Mouse (Mus musculus) urinary bladder, postnatal 10 days (tissue): ENCODE data around the gene Zfr2.
A peak's percentile ranks its signal among the peaks of the same experiment; 100 is the strongest.

Experiments
- DNase-seq: peaks from one replicate; pipeline ENCODE4 v3.0.0; 2022; ENCODE audit warnings: low spot score

The Zfr2 gene

DNA sequence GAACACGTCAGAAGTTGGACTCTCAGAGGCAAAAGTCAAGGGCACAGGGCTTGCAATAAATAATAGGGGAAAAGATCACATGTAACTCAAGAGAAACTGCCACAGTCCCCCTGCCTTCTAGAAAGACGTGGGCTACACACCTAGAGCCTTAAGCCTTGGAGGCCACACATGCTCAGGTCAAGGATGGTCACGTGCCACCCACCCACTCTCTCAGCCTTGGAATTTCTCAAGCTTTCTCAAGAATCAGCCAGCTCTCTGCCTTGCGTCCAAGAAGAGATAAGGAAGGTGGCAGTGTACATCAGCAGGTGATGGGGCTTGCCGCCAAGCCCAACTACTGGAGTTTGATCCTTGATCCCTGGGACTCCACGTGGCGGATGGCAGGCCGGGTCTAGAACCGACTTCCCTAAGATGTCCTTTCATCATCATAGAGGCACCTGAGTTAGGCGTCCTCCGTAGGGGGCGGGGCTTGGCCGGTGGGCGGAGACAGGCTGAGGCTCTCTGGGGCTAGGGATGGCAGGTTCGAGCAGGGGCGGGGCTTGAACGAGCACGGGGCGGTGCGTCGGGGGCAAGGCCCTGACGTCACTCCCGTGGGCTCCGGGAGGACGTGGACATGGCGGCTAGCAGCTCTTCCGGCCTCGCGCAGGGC lies at the start of gene Zfr2:
Gene Zfr2 (plus strand): TSS at position 576 of the 646 bp plus-strand sequence.
- DNase-seq: peak; percentile 81

DNA sequence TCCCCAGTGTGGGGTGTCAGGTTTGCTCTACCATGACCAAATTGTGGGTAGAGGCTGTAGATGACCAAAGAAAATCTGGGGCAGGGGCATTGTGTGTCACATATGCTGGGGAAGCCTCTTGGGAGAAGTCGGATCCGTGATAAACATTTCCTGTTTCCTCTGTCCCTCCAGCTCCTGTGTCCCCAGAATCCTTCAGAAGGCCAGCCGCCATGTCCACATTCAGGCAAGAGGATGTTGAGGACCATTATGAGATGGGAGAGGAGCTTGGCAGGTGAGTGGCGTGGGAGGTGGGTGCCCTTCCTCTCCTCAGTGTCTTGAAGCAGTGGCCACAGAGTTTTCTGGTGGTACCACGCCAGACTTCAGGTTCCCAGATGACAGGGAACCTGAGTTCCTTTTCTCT lies 49.1 kb upstream of the Zfr2 start, which contains the start of gene 4930442H23Rik:
Gene 4930442H23Rik (minus strand): TSS at position 45 of the 400 bp plus-strand sequence.
- no peak for DNase-seq

GRCm38 (mm10) chr10:81184765-81185164 lies 48.2 kb upstream of the Zfr2 start:
- DNase-seq: no peak

DNA sequence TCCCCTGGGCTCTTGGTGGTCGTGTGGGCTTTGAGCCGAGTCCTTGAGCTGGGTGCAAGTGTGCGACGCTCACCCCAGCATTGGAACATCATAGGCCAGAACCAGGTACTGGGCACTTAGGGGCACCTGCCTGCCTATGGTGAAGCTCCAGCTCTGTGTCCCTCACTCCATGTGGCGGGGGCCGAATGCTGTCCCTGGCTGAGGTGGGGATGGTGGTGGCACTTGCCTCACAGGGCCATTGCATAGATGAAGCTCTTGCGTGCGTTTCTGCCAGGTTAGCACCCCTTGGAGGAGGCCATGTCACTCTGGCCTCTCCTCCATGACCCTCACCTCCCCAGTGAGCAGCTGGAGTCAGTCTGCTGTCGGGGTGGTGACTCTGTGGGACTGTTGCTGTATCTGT lies 45.8 kb upstream of the Zfr2 start:
- no peak for DNase-seq

DNA sequence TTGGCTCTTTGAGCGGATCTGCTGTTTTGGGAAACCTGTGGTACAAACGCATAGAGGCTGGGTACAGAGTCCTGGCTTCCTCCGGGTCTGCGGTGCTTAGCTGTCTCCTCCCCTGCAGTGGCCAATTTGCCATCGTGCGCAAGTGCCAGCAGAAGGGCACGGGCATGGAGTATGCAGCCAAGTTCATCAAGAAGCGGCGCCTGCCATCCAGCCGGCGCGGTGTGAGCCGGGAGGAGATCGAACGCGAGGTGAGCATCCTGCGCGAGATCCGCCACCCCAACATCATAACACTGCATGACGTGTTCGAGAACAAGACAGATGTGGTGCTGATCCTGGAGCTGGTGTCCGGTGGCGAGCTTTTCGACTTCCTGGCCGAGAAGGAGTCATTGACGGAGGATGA lies 43.1 kb upstream of the Zfr2 start:
- DNase-seq: no peak

GRCm38 (mm10) chr10:81190236-81190911 lies 42.6 kb upstream of the Zfr2 start:
- DNase-seq: no peak

DNA sequence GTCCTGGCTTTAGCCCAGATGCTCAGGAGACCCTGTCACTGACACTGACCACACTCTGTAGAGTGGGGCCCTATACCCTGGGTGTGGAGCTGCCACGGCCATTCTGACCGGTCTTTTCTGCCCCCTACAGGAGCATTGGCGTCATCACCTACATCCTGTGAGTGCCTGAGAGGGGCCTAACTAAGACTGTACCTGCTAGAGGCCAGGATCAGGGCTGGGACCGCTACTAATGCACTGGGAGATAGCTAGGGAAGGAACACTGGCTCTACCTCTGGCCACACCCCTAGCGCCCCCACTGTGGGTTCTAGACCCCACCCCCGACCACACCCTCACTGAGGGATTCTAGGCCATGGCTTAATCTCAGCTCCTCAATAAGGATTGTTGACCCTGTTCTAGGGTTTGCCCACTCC lies 42.0 kb upstream of the Zfr2 start:
- no peak for DNase-seq

GRCm38 (mm10) chr10:81191342-81191982 lies 41.5 kb upstream of the Zfr2 start:
- no peak for DNase-seq

DNA sequence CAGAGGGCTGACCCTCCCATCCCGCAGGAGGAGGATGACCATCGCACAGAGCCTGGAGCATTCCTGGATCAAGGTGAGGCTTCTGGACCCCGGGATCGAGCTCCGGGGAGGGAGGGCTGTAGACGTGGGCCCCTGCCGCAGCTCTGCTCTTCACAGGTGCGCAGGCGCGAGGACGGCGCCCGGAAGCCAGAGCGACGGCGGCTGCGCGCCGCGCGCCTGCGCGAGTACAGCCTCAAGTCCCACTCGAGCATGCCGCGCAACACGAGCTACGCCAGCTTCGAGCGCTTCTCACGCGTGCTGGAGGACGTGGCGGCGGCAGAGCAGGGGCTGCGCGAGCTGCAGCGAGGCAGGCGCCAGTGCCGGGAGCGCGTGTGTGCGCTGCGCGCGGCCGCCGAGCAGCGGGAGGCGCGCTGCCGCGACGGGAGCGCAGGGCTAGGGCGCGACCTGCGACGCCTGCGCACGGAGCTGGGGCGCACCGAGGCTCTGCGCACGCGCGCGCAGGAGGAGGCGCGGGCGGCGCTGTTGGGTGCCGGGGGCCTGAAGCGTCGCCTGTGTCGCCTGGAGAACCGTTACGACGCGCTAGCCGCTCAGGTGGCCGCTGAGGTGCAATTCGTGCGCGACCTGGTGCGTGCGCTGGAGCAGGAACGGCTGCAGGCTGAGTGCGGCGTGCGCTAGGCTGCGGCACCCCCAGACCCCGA lies 40.5 kb upstream of the Zfr2 start:
- DNase-seq: no peak

DNA sequence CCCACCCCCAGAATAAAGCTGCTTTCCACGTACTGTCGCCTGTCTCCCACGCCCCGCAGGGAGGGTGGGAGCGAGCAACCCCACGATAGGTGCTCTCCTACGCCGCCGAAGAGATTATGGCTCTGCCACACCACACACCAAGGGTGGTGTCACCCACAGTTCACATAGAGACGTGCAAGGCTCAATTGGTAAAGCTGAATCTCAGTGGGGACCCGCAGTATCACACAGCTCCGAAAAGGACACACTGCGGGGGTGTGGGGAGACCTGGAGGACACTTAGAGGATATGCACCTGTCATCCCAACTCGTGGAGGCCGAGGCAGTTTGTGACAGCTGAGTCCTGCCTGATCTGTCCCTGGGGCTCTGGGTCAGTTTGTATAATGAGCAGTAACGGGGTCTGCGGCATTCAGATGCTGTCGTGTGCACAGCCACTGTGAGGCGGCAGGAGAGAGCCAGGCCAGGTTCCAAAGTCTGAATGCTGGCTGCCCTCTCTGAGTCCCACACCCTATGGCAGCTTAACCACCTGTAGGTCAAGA lies 39.9 kb upstream of the Zfr2 start:
- DNase-seq: no peak

DNA sequence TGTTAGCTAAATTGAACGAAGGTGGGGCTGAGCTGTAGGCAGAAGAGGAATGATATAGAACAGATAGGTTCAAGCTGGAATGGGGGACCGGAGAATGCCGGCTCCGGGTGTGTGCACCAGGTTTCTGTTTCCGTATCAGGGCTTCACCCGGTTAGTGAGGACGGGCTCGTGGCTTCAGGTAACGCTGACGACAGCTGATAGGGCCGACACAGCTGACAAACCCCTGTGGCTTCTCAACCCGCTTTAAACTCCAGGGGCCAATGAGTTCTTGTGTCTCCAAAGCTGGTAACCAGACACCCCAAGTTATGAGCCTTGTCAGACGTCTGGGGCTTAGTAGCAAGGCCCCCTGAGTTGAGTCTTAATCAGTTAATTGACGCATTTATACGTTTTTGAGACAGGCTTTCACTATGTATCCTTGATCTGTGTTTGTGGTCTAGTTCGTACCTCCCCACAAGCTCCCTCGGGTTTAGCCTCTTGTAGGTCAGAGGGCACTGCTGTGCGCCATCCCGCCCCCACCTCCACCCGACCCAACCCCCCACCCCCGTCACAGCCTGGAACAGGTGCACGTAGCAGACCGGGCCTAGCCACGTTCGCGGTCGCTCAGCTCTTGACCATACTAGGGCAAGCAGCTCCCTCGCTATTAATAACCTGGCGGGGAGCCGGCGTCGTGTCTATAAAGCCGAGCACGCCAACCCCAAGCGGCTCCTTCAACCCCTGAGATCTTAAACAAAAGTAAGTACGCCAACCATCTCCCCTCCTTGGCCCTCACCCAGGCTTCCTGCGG lies 38.8 kb upstream of the Zfr2 start:
- DNase-seq: no peak

DNA sequence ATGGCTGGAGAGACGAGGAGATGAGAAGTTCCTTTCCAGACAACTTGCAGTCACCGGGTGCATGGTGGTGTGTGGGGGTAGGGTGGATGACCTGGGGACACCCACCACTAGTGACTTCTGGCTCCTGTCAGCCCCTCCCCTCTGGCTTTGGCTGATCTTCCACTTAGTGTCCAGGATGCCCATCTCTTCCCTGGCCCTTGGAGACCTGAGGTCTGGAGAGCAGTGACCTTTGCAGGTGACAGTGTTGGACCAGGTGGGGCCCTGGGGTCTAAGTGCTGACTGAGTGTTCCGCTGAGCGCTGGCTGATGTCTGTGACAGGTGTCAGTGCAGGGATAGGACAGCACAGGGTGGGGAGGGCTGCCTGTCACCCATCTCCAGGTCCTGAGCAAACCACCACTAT lies 37.7 kb upstream of the Zfr2 start:
- DNase-seq: no peak

DNA sequence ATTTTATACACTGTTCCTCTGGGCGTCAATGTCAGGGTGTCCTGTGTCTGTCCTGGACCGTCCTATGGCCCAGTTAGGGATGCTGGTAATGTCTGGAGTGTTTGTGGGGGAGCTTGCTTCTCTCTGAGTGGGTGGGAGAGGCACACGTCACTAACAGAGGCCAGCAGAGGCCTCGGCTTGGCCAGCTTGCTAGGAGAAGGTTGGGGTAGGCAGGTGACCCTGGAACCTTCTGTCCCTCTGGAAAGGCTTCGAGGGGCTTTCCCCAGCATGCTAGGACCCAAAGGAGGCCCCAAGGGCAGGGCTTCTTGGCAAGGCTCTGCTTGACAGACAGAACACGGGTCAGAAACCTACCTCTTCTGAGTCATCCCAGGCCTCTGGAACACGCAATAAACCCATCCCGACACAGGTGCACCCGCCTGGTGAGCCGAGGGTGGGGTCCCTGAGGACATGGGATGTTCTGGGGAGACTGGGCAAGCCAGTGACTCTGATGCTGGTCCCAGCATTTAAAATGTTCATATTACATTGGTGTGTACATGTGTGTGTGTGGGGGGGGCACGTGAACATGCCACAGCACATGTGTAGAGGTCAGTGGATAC lies 36.4 kb upstream of the Zfr2 start:
- no peak for DNase-seq

- no peak for DNase-seq
Observed at GRCm38 (mm10) chr10:81197305-81197704, 35.6 kb upstream of the Zfr2 start.

DNA sequence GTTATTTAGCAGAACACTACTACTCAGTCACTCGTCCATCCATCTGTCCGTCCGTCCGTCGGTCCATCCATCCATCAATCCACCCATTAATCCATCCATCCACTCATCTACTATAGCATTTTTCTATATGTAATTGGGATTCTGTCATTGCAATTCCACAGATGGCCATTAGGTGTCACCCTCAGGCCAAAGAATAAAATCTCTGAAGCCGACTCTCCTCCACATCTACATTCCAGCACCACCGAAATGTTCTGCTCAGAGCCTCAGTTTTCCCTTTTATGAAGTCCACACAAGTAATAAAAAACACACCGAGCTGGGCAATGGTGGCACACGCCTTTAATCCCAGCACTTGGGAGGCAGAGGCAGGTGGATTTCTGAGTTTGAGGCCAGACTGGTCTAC lies 34.7 kb upstream of the Zfr2 start:
- DNase-seq: no peak

GRCm38 (mm10) chr10:81198990-81199389 lies 34.0 kb upstream of the Zfr2 start:
- no peak for DNase-seq

DNA sequence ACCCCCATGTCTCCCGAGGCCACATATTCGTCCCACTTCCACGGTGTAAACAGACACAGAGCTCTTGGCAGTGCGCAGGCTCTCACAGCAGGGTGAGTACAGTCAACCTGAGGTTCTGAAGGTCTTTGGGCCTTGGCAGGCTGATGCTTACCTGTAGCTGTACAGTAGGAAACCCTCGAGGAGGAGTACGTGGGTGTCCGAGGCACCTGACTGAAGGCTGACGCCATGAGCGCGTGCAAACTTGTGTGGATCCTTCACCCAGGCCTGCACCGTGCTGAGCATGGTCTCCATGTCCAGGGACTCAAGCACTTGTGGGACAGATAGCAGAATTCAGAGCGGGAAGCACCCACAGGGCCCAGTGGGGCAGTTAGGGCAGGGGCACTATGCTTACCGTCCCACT lies 32.8 kb upstream of the Zfr2 start:
- no peak for DNase-seq

- no peak for DNase-seq
Observed at GRCm38 (mm10) chr10:81200605-81201287, 32.2 kb upstream of the Zfr2 start.

DNA sequence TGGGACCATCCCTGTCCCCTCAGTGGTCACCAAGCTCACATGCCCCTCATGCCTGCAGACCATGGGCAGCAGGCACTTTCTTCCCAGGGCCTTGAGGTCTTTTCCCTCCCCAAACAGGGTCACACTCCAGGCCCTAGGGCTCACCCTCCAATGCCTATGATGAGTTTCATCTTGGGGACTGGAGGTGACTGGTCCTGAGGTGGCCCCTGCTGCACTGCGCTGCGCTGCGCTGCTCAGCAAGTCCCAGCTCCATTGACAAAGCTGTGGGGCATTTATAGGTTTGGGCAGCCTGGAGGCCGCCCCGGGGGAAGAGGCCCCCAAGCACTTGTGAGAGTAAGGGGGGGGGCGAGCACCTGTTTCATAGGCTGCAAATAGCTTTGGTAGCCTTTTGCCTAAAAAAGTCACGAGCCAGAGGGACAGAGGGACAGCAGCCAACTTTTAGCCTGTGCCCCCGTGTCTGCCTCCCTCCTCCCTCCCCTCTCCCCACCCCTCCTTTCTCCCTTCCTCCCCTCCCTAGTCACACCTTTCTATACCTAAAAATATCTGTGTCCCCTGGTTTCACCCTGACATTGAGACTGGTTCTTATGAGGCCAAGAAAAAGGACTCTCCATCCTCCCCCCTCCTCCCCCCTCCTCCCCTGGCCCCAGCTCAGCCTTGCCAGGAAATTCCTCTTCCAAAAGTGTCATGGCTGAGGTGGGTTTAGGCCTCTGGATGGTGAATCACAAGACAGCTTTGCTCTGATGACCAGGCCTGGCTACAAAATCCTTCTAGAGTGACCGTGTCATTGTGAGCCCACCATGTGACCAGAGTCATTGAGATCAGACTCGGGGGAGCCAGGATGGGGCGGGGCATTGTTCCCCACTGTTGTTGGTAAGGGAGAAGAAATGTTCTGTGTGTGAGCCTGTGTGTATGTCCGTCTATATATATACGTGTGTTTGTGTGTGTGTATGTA lies 30.9 kb upstream of the Zfr2 start, which contains the start of gene Nmrk2:
Gene Nmrk2 (minus strand): TSS at position 245 of the 952 bp plus-strand sequence.
- no peak for DNase-seq
